Mouse (Mus musculus): ENCODE data around the gene Lbhd2. TPM values are rescaled to one million over a fixed set of nuclear protein-coding genes. Genes with fewer than 3 reads are reported as not detected.

Lbhd2 gene
- total and polyA plus RNA-seq, 2 experiments from 2014 or later = 6.4 to 18.2 TPM

GRCm38 (mm10) chr12:111445890-111446613 lies 39.4 kb downstream of the Lbhd2 start:
- H3K9ac ChIP-seq (replicated peaks; ENCODE audit: low read length, poor library complexity, severe bottlenecking) = no peak overlapping the region
- H3K4me1 ChIP-seq (ENCODE audit: insufficient read depth, low read length) = 0 out of 2 replicates have a peak, but pooled peaks cover 3% of the 10 kb centered on the region
- H3K27me3 ChIP-seq (ENCODE audit: insufficient read depth, low read length) = peaks cover 91% of the 10 kb centered on the region
- peak overlapping the region; percentile 47 for H3K4me2 ChIP-seq (ENCODE audit: low read depth, low read length, poor library complexity, severe bottlenecking)
- DNase-seq (ENCODE audit: low spot score) (no peak), ATAC-seq (ENCODE audit: low FRiP score) (no peak)
- H3K36me3 ChIP-seq (ENCODE audit: insufficient read depth, low read length) = no peaks in the 10 kb centered on the region
- no peak overlapping the region for H3K27ac ChIP-seq (ENCODE audit: low read depth, low read length)
- no peak for TF ChIP-seq CTCF (IDR thresholded peaks at IDR 0.05)
- H3K9me3 ChIP-seq (ENCODE audit: low read length) = no peaks in the 10 kb centered on the region
- WGBS = 6% methylated on average over 27 of the region's 27 CpGs
- H3K4me3 ChIP-seq (ENCODE audit: low read depth, low read length) = peak overlapping the region; percentile 21

- H3K9me3 ChIP-seq (ENCODE audit: low read length) = no peaks in the 10 kb centered on the region
- TF ChIP-seq CTCF (IDR thresholded peaks at IDR 0.05) = no peak
- H3K4me2 ChIP-seq (ENCODE audit: low read depth, low read length, poor library complexity, severe bottlenecking) = no peak overlapping the region
- 23% methylated on average over 5 of the region's 5 CpGs for WGBS
- H3K27ac ChIP-seq (ENCODE audit: low read depth, low read length) = no peak overlapping the region
- ATAC-seq (ENCODE audit: low FRiP score) (no peak), DNase-seq (ENCODE audit: low spot score) (no peak)
- H3K36me3 ChIP-seq (ENCODE audit: insufficient read depth, low read length) = no peaks in the 10 kb centered on the region
- H3K9ac ChIP-seq (replicated peaks; ENCODE audit: low read length, poor library complexity, severe bottlenecking) = no peak overlapping the region
- 0 out of 2 replicates have a peak, but pooled peaks cover 3% of the 10 kb centered on the region for H3K4me1 ChIP-seq (ENCODE audit: insufficient read depth, low read length)
- no peak overlapping the region for H3K4me3 ChIP-seq (ENCODE audit: low read depth, low read length)
- peaks cover 93% of the 10 kb centered on the region for H3K27me3 ChIP-seq (ENCODE audit: insufficient read depth, low read length)
Measured at GRCm38 (mm10) chr12:111446745-111447144, 40.1 kb downstream of the Lbhd2 start.

GRCm38 (mm10) chr12:111447350-111447749 lies 40.7 kb downstream of the Lbhd2 start:
- no peak overlapping the region for H3K27ac ChIP-seq (ENCODE audit: low read depth, low read length)
- no peaks in the 10 kb centered on the region for H3K36me3 ChIP-seq (ENCODE audit: insufficient read depth, low read length)
- H3K4me3 ChIP-seq (ENCODE audit: low read depth, low read length) = no peak overlapping the region
- DNase-seq (ENCODE audit: low spot score) (no peak), ATAC-seq (ENCODE audit: low FRiP score) (no peak)
- no peaks in the 10 kb centered on the region for H3K9me3 ChIP-seq (ENCODE audit: low read length)
- WGBS = 24% methylated on average over 9 of the region's 9 CpGs
- TF ChIP-seq CTCF (IDR thresholded peaks at IDR 0.05) = no peak
- H3K4me1 ChIP-seq (ENCODE audit: insufficient read depth, low read length) = 0 out of 2 replicates have a peak, but pooled peaks cover 3% of the 10 kb centered on the region
- no peak overlapping the region for H3K4me2 ChIP-seq (ENCODE audit: low read depth, low read length, poor library complexity, severe bottlenecking)
- H3K27me3 ChIP-seq (ENCODE audit: insufficient read depth, low read length) = peaks cover 89% of the 10 kb centered on the region
- H3K9ac ChIP-seq (replicated peaks; ENCODE audit: low read length, poor library complexity, severe bottlenecking) = no peak overlapping the region

GRCm38 (mm10) chr12:111447898-111448760 lies 41.5 kb downstream of the Lbhd2 start:
- no peak overlapping the region for H3K4me2 ChIP-seq (ENCODE audit: low read depth, low read length, poor library complexity, severe bottlenecking)
- 25% methylated on average over 22 of the region's 22 CpGs for WGBS
- H3K4me3 ChIP-seq (ENCODE audit: low read depth, low read length) = no peak overlapping the region
- no peak overlapping the region for H3K27ac ChIP-seq (ENCODE audit: low read depth, low read length)
- 0 out of 2 replicates have a peak, but pooled peaks cover 3% of the 10 kb centered on the region for H3K4me1 ChIP-seq (ENCODE audit: insufficient read depth, low read length)
- H3K27me3 ChIP-seq (ENCODE audit: insufficient read depth, low read length) = peaks cover 81% of the 10 kb centered on the region
- H3K9ac ChIP-seq (replicated peaks; ENCODE audit: low read length, poor library complexity, severe bottlenecking) = no peak overlapping the region
- DNase-seq (ENCODE audit: low spot score) (no peak), ATAC-seq (ENCODE audit: low FRiP score) (no peak)
- H3K36me3 ChIP-seq (ENCODE audit: insufficient read depth, low read length) = no peaks in the 10 kb centered on the region
- H3K9me3 ChIP-seq (ENCODE audit: low read length) = no peaks in the 10 kb centered on the region
- TF ChIP-seq CTCF (IDR thresholded peaks at IDR 0.05) = no peak

- Histone ChIP-seq H3K4me2 (ENCODE audit: low read depth, low read length, poor library complexity, severe bottlenecking) (no peak overlapping the region), H3K36me3 (ENCODE audit: insufficient read depth, low read length) (no peaks in the 10 kb centered on the region), H3K27me3 (ENCODE audit: insufficient read depth, low read length) (peaks cover 72% of the 10 kb centered on the region), H3K9me3 (ENCODE audit: low read length) (no peaks in the 10 kb centered on the region), H3K4me3 (ENCODE audit: low read depth, low read length) (no peak overlapping the region), H3K9ac (replicated peaks; ENCODE audit: low read length, poor library complexity, severe bottlenecking) (no peak overlapping the region), H3K27ac (ENCODE audit: low read depth, low read length) (no peak overlapping the region), H3K4me1 (ENCODE audit: insufficient read depth, low read length) (0 out of 2 replicates have a peak, but pooled peaks cover 3% of the 10 kb centered on the region)
- ATAC-seq (ENCODE audit: low FRiP score) (no peak), DNase-seq (ENCODE audit: low spot score) (no peak)
- no peak for TF ChIP-seq CTCF (IDR thresholded peaks at IDR 0.05)
- WGBS = 17% methylated on average over 13 of the region's 14 CpGs
Measured at GRCm38 (mm10) chr12:111448931-111449705, 42.5 kb downstream of the Lbhd2 start.

Measured in midbrain, postnatal 0 days (tissue).